Mouse (Mus musculus) urinary bladder, postnatal 36 days (tissue): ENCODE measurements around the gene C1qtnf2.

Experiments used
- DNase-seq, 2 experiments: peaks; one replicate each; pipeline ENCODE4 v3.0.0; 2022; ENCODE audit warnings: low spot score in 2 of 2, mixed read lengths in 1 of 2

C1qtnf2 gene

GRCm38 (mm10) chr11:43474225-43474774 is at the start of gene C1qtnf2:
TSS of gene C1qtnf2 (plus strand) at chr11:43474276.
- peak; percentile 32 to 60 for DNase-seq

GRCm38 (mm10) chr11:43424386-43424785 is 49.7 kb upstream of the C1qtnf2 start:
- DNase-seq, result no peak

- DNase-seq, result no peak
Measured at GRCm38 (mm10) chr11:43425166-43425709, 48.8 kb upstream of the C1qtnf2 start.

GRCm38 (mm10) chr11:43425824-43426413 is 48.2 kb upstream of the C1qtnf2 start, which contains the start of gene Pttg1:
TSS of gene Pttg1 (minus strand) at chr11:43426251.
- DNase-seq, result peak; percentile 64 to 81

GRCm38 (mm10) chr11:43426414-43426884 is 47.6 kb upstream of the C1qtnf2 start:
- peak; percentile 9 for DNase-seq

GRCm38 (mm10) chr11:43433254-43434023 is 40.6 kb upstream of the C1qtnf2 start, which contains the start of gene Slu7:
TSS of gene Slu7 (plus strand) at chr11:43433744.
- DNase-seq, result peak; percentile 56 to 63

- no peak for DNase-seq
Measured at GRCm38 (mm10) chr11:43434024-43434407, 40.1 kb upstream of the C1qtnf2 start.

GRCm38 (mm10) chr11:43441121-43441520 is 33.0 kb upstream of the C1qtnf2 start:
- no peak for DNase-seq

GRCm38 (mm10) chr11:43443183-43443582 is 30.9 kb upstream of the C1qtnf2 start:
- no peak for DNase-seq

- DNase-seq, result no peak
Measured at GRCm38 (mm10) chr11:43449916-43450315, 24.2 kb upstream of the C1qtnf2 start.

- no peak for DNase-seq
Measured at GRCm38 (mm10) chr11:43451322-43451721, 22.8 kb upstream of the C1qtnf2 start.

GRCm38 (mm10) chr11:43452266-43452665 is 21.8 kb upstream of the C1qtnf2 start:
- DNase-seq, result no peak

- no peak for DNase-seq
Measured at GRCm38 (mm10) chr11:43463204-43463603, 10.9 kb upstream of the C1qtnf2 start.

GRCm38 (mm10) chr11:43470118-43470517 is 4.0 kb upstream of the C1qtnf2 start:
- DNase-seq, result no peak

- no peak for DNase-seq
Measured at GRCm38 (mm10) chr11:43470881-43471820, 2.9 kb upstream of the C1qtnf2 start.

GRCm38 (mm10) chr11:43473115-43473514 is 961 bp upstream of the C1qtnf2 start:
- DNase-seq, result no peak

- DNase-seq, result no peak
Measured at GRCm38 (mm10) chr11:43473635-43474224, 346 bp upstream of the C1qtnf2 start.

GRCm38 (mm10) chr11:43479376-43479775 is 5.3 kb downstream of the C1qtnf2 start:
- no peak for DNase-seq

- DNase-seq, result no peak
Measured at GRCm38 (mm10) chr11:43480561-43480960, 6.5 kb downstream of the C1qtnf2 start.

GRCm38 (mm10) chr11:43481672-43482522 is 7.8 kb downstream of the C1qtnf2 start:
- DNase-seq, result peak in 1 of 2 experiments; percentile 31
